Mouse (Mus musculus) MEL (cell line): ENCODE measurements at regions not wholly inside any gene's neighbourhood (a gene's known extent, or its start where the extent isn't known, plus 50 kb on each side); places are given as distances from the start of the nearest gene placed in this dataset.

Experiments
- DNase-seq: peaks from one replicate; pipeline ENCODE4 v3.0.0; 2011; ENCODE audit warnings: low read depth, low spot score
- H3K27ac ChIP-seq: 2 replicates; pipeline ENCODE4 v1.5.1; 2012; ENCODE audit warnings: low read depth, mild to moderate bottlenecking, control low read depth, low read length, moderate library complexity; ENCODE audit not compliant: control insufficient read depth
- H3K27me3 ChIP-seq, 2 experiments: fragments of 150-350 bp in 1 of 2; sonication (generic) in 1 of 2; 2 replicates each; pipeline ENCODE4 v1.6.1; 2012; ENCODE audit warnings: low read length in 2 of 2, mild to moderate bottlenecking in 2 of 2, improper control_type of control experiment in 1 of 2, moderate library complexity in 1 of 2; ENCODE audit not compliant: insufficient read depth in 2 of 2, control insufficient read depth in 1 of 2
- H3K36me3 ChIP-seq, 2 experiments: 2 replicates each; pipeline ENCODE4 v1.6.1; 2012 to 2014; ENCODE audit warnings: low read length in 2 of 2, improper control_type of control experiment in 1 of 2, inconsistent platforms in 1 of 2, mild to moderate bottlenecking in 1 of 2; ENCODE audit not compliant: insufficient read depth in 2 of 2, control insufficient read depth in 1 of 2
- H3K4me1 ChIP-seq, 2 experiments: fragments of 150-350 bp in 1 of 2; sonication (generic) in 1 of 2; 2 replicates each; pipeline ENCODE4 v1.6.1; 2012; ENCODE audit warnings: low read length in 2 of 2, improper control_type of control experiment in 1 of 2, mild to moderate bottlenecking in 1 of 2; ENCODE audit not compliant: insufficient read depth in 2 of 2, control insufficient read depth in 1 of 2
- H3K4me3 ChIP-seq, 2 experiments: fragments of 150-350 bp in 1 of 2; sonication (generic) in 1 of 2; 2 replicates each; pipeline ENCODE4 v1.5.1; 2012; ENCODE audit warnings: low read depth in 2 of 2, low read length in 2 of 2, mild to moderate bottlenecking in 2 of 2, moderate library complexity in 2 of 2, control low read depth in 1 of 2, improper control_type of control experiment in 1 of 2; ENCODE audit not compliant: control insufficient read depth in 1 of 2, insufficient read depth in 1 of 2
- H3K79me2 ChIP-seq: 2 replicates; pipeline ENCODE4 v1.6.1; 2012; ENCODE audit warnings: mild to moderate bottlenecking, low read length, moderate library complexity; ENCODE audit not compliant: control insufficient read depth, poor library complexity, insufficient read depth
- H3K9ac ChIP-seq: 2 replicates; pipeline ENCODE4 v1.6.1; 2012; ENCODE audit warnings: low read depth, mild to moderate bottlenecking, control low read depth, low read length, moderate library complexity; ENCODE audit not compliant: control insufficient read depth, poor library complexity, severe bottlenecking
- H3K9me3 ChIP-seq: fragments of 150-350 bp; sonication (generic); replicated peaks from 2 replicates; pipeline ENCODE4 v1.6.1; 2012; ENCODE audit warnings: mild to moderate bottlenecking, low read length, improper control_type of control experiment, moderate library complexity; ENCODE audit not compliant: insufficient read depth
- CHD1 ChIP-seq: IDR thresholded peaks from 2 replicates; pipeline ENCODE4 v1.6.1; 2012; ENCODE audit warnings: low read depth, mild to moderate bottlenecking, inconsistent platforms, low read length, improper control_type of control experiment
- CTCF ChIP-seq, 3 experiments: IDR thresholded peaks in 2 of 3; conservative IDR thresholded peaks in 1 of 3; 2 replicates each; pipeline ENCODE4 v1.5.1; 2011 to 2012; ENCODE audit warnings: low read length in 3 of 3, low read depth in 2 of 3, mild to moderate bottlenecking in 2 of 3, improper control_type of control experiment in 1 of 3, inconsistent platforms in 1 of 3, mixed read lengths in 1 of 3, moderate library complexity in 1 of 3; ENCODE audit not compliant: control insufficient read depth in 1 of 3, insufficient read depth in 1 of 3, poor library complexity in 1 of 3, severe bottlenecking in 1 of 3
- E2F4 ChIP-seq: IDR thresholded peaks from 2 replicates; pipeline ENCODE4 v1.6.1; 2011; ENCODE audit warnings: low read depth, low read length, improper control_type of control experiment, borderline replicate concordance
- ELF1 ChIP-seq: IDR thresholded peaks from 2 replicates; pipeline ENCODE4 v1.6.1; 2014; ENCODE audit warnings: low read depth, mild to moderate bottlenecking, inconsistent platforms, low read length, improper control_type of control experiment, moderate library complexity
- GATA1 ChIP-seq: IDR thresholded peaks from 2 replicates; pipeline ENCODE4 v1.6.1; 2011; ENCODE audit warnings: low read depth, low read length, improper control_type of control experiment
- KAT2A ChIP-seq: conservative IDR thresholded peaks from 2 replicates; pipeline ENCODE4 v1.6.1; 2012; ENCODE audit warnings: low read depth, low read length, improper control_type of control experiment, inconsistent platforms
- NRF1 ChIP-seq: IDR thresholded peaks from 2 replicates; pipeline ENCODE4 v1.6.1; 2014; ENCODE audit warnings: low read depth, mild to moderate bottlenecking, inconsistent platforms, low read length, improper control_type of control experiment, moderate library complexity; ENCODE audit not compliant: poor library complexity, insufficient read depth, severe bottlenecking
- POLR2A ChIP-seq, 2 experiments: IDR thresholded peaks; 2 replicates each; pipeline ENCODE4 v1.6.1; 2011 to 2012; ENCODE audit warnings: low read length in 2 of 2, mild to moderate bottlenecking in 2 of 2, control low read depth in 1 of 2, improper control_type of control experiment in 1 of 2, low read depth in 1 of 2, moderate library complexity in 1 of 2; ENCODE audit not compliant: control insufficient read depth in 1 of 2, insufficient read depth in 1 of 2, poor library complexity in 1 of 2
- POLR2AphosphoS2 ChIP-seq: IDR thresholded peaks from 2 replicates; pipeline ENCODE4 v1.6.1; 2011; ENCODE audit warnings: low read length, improper control_type of control experiment
- POLR2AphosphoS5 ChIP-seq: IDR thresholded peaks from 2 replicates; pipeline ENCODE4 v1.6.1; 2012; ENCODE audit warnings: low read depth, borderline replicate concordance, mild to moderate bottlenecking, inconsistent platforms, low read length, moderate library complexity, mixed read lengths
- RAD21 ChIP-seq: IDR thresholded peaks from 2 replicates; pipeline ENCODE4 v1.6.1; 2011; ENCODE audit warnings: mild to moderate bottlenecking, low read depth, low read length, improper control_type of control experiment
- RCOR1 ChIP-seq: IDR thresholded peaks from 2 replicates; pipeline ENCODE4 v1.6.1; 2012; ENCODE audit warnings: low read depth, mild to moderate bottlenecking, inconsistent platforms, low read length, improper control_type of control experiment
- SMC3 ChIP-seq: IDR thresholded peaks from 2 replicates; pipeline ENCODE4 v1.6.1; 2011; ENCODE audit warnings: low read depth, low read length, improper control_type of control experiment
- TAL1 ChIP-seq: IDR thresholded peaks from 2 replicates; pipeline ENCODE4 v1.6.1; 2012; ENCODE audit warnings: mild to moderate bottlenecking, inconsistent platforms, low read length, moderate library complexity, mixed read lengths
- TCF12 ChIP-seq: IDR thresholded peaks from 2 replicates; pipeline ENCODE4 v1.6.1; 2014; ENCODE audit warnings: low read depth, mild to moderate bottlenecking, inconsistent platforms, low read length, improper control_type of control experiment, moderate library complexity
- UBTF ChIP-seq: IDR thresholded peaks from 2 replicates; pipeline ENCODE4 v1.6.1; 2012; ENCODE audit warnings: low read depth, mild to moderate bottlenecking, inconsistent platforms, low read length, improper control_type of control experiment, moderate library complexity, borderline replicate concordance; ENCODE audit not compliant: insufficient read depth
- USF1 ChIP-seq: IDR thresholded peaks from 2 replicates; pipeline ENCODE4 v1.6.1; 2014; ENCODE audit warnings: low read depth, mild to moderate bottlenecking, inconsistent platforms, low read length, improper control_type of control experiment, moderate library complexity
- USF2 ChIP-seq, 2 experiments: IDR thresholded peaks; 2 replicates each; pipeline ENCODE4 v1.6.1; 2011 to 2012; ENCODE audit warnings: improper control_type of control experiment in 2 of 2, low read length in 2 of 2, borderline replicate concordance in 1 of 2, inconsistent platforms in 1 of 2, low read depth in 1 of 2, mild to moderate bottlenecking in 1 of 2; ENCODE audit not compliant: insufficient read depth in 1 of 2
- ZC3H11A ChIP-seq: IDR thresholded peaks from 2 replicates; pipeline ENCODE4 v1.6.1; 2012; ENCODE audit warnings: low read depth, mild to moderate bottlenecking, inconsistent platforms, low read length, improper control_type of control experiment
- ZKSCAN1 ChIP-seq: IDR thresholded peaks from 2 replicates; pipeline ENCODE4 v1.6.1; 2012; ENCODE audit warnings: low read depth, mild to moderate bottlenecking, inconsistent platforms, low read length, improper control_type of control experiment, moderate library complexity
- ZMIZ1 ChIP-seq: IDR thresholded peaks from 2 replicates; pipeline ENCODE4 v1.6.1; 2012; ENCODE audit warnings: low read depth, mild to moderate bottlenecking, inconsistent platforms, low read length, improper control_type of control experiment, moderate library complexity

- peak in 1 of 3 experiments; percentile 2; a peak in 1 of 6 replicates for TF ChIP-seq CTCF (IDR thresholded peaks at IDR 0.05 in 2 of 3, conservative IDR thresholded peaks at IDR 0.05 in 1 of 3; ENCODE audit: control insufficient read depth in 1 of 3, insufficient read depth in 1 of 3, low read depth in 2 of 3, low read length in 3 of 3, poor library complexity in 1 of 3, severe bottlenecking in 1 of 3)
- no peak for TF ChIP-seq KAT2A
- peak; percentile 30 for TF ChIP-seq RAD21
- H3K4me3 ChIP-seq, result no peak overlapping the region
- H3K9me3 ChIP-seq, result no peaks in the 10 kb centered on the region
- no peaks in the 10 kb centered on the region for H3K4me1 ChIP-seq
- no peak overlapping the region for H3K9ac ChIP-seq
- H3K36me3 ChIP-seq, result no peaks in the 10 kb centered on the region
- H3K27me3 ChIP-seq, result no peaks in the 10 kb centered on the region
- H3K79me2 ChIP-seq, result no peaks in the 10 kb centered on the region
- DNase-seq, result no peak
- no peak overlapping the region for H3K27ac ChIP-seq
These were observed 329.5 kb upstream of the Cdh12 start for GRCm38 (mm10) chr15:20119518-20119917.

DNA sequence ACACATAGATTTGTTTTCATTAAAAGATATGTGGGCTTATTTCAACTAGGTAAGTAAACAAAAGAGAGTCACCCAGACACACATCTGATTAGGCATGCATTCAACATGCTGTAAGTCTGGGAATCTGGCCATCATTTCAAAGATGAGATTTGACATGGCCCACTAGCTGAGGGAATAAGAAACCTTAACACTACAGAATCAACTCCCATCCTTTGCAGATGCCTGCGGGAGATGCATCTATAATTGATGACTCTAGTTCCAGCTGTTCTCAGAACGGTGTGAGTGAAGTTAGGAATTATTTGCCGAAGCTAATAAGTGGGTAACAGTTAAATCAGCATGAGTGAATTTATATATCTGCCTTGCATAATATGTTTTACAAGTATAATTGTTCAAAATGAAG lies 325.5 kb upstream of the Cdh12 start:
- no peak for TF ChIP-seq USF2 (IDR thresholded peaks at IDR 0.05; ENCODE audit: borderline replicate concordance in 1 of 2, insufficient read depth in 1 of 2, low read depth in 1 of 2, low read length in 2 of 2)
- no peak for TF ChIP-seq SMC3
- TF ChIP-seq NRF1, result no peak
- no peak for TF ChIP-seq TCF12
- TF ChIP-seq ELF1, result no peak
- no peak for TF ChIP-seq GATA1
- TF ChIP-seq UBTF, result no peak
- TF ChIP-seq RCOR1, result no peak
- TF ChIP-seq POLR2AphosphoS5, result no peak
- TF ChIP-seq USF1, result no peak
- no peak for TF ChIP-seq POLR2AphosphoS2
- Histone ChIP-seq H3K27me3 (no peaks in the 10 kb centered on the region), H3K9ac (no peak overlapping the region), H3K4me1 (no peaks in the 10 kb centered on the region; a peak in 1 of 4 replicates), H3K9me3 (no peaks in the 10 kb centered on the region), H3K4me3 (no peak overlapping the region), H3K79me2 (no peaks in the 10 kb centered on the region), H3K27ac (no peak overlapping the region), H3K36me3 (no peaks in the 10 kb centered on the region)
- no peak for DNase-seq

DNA sequence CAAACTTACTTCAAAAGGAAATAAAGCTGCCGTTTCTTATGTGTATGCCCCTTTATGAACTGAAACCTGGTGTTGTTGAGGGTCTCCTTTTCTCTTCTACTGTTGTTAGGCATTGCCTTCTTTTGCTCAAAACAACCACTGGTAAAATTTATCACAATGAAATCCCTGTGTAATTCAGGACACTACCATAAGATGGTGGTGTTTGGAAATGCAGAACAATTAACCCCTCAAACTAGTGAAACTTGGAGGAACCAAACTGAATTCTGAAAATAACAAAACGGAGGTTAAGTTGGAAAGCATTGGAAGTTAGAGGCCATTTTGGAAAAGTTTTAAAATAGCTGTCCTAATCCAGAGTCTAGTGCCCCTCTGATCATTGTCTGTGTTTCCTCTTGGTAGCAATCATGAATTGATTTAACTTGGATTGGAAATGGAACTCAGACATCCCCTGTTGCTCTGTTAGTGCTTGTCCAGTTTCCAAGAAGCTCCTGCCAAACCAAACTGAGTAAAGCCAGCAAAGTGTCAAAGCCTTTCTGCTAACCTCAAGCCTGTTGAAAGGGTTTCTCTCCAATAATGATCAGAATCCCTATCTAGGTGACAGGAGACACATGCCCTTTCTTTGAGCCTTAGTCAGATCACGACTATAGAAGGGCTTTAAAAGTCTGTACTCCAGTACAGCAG lies 313.0 kb upstream of the Cdh12 start:
- H3K36me3 ChIP-seq, result no peaks in the 10 kb centered on the region; a peak in 1 of 4 replicates
- H3K27me3 ChIP-seq, result no peaks in the 10 kb centered on the region
- peak; percentile 27 for DNase-seq
- H3K9me3 ChIP-seq, result no peaks in the 10 kb centered on the region
- no peak overlapping the region for H3K27ac ChIP-seq
- TF ChIP-seq ZMIZ1 (no peak), ZKSCAN1 (no peak), RAD21 (peak; percentile 65), ELF1 (no peak), GATA1 (no peak), TAL1 (no peak), POLR2AphosphoS5 (no peak), CTCF (IDR thresholded peaks at IDR 0.05 in 2 of 3, conservative IDR thresholded peaks at IDR 0.05 in 1 of 3; ENCODE audit: control insufficient read depth in 1 of 3, insufficient read depth in 1 of 3, low read depth in 2 of 3, low read length in 3 of 3, poor library complexity in 1 of 3, severe bottlenecking in 1 of 3) (peak in 1 of 3 experiments; percentile 61; a peak in 3 of 6 replicates), USF2 (IDR thresholded peaks at IDR 0.05; ENCODE audit: borderline replicate concordance in 1 of 2, insufficient read depth in 1 of 2, low read depth in 1 of 2, low read length in 2 of 2) (no peak), POLR2A (IDR thresholded peaks at IDR 0.05; ENCODE audit: control insufficient read depth in 1 of 2, insufficient read depth in 1 of 2, low read depth in 1 of 2, low read length in 2 of 2, poor library complexity in 1 of 2) (no peak), CHD1 (no peak), ZC3H11A (peak; percentile 65), E2F4 (no peak), SMC3 (peak; percentile 84)
- no peak overlapping the region for H3K4me3 ChIP-seq
- H3K4me1 ChIP-seq, result no peaks in the 10 kb centered on the region
- H3K9ac ChIP-seq, result no peak overlapping the region
- no peaks in the 10 kb centered on the region for H3K79me2 ChIP-seq
